Mouse (Mus musculus): Measurements from ENCODE around the gene Pim3.

DNA sequence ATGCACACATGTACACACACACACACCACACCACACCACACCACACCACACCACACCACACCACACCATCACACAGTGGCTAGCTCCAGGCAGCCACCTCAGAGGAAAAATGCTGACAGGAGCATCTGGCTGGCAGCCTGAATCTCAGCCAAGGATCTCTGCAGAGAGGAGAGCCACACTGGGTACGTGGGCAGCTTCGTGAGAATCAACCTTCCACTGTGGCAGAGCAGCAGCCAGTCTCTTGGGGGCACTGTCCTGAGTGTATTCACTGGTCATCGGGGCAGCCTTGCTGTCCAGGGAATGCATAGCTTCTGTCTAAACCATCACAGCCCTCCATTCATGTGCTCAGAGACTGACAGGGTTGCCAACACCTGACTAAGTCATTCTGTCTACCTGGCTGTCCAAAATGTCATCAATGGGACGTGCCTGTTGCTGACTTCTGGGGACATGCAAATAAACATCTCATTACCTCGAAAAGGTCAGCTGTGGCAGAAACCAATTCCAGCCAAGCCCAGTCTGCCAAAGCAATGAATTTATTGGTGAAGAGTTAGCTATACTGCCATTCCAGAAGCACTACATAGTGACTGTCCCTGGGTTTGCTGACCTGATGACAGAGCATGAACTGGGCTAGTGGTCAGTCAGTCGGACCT is 32.1 kb upstream of the Pim3 start:
- TF ChIP-seq GATA1 (IDR thresholded peaks at IDR 0.05; ENCODE audit: low read length): no peak
- no peak for TF ChIP-seq TAL1 (IDR thresholded peaks at IDR 0.05; ENCODE audit: low read length)

Measured in erythroblast, embryonic 14.5 days (primary cell).